Mouse (Mus musculus) C2C12 (cell line): Measurements from ENCODE around the gene Cbx7.

ENCODE experiments used
- CEBPB ChIP-seq: IDR thresholded peaks from one replicate; pipeline ENCODE4 v1.6.1; 2011; ENCODE audit warnings: low read depth, mild to moderate bottlenecking, control low read depth, moderate library complexity
- CTCF ChIP-seq: IDR thresholded peaks from one replicate; pipeline ENCODE4 v1.5.1; 2011; ENCODE audit not compliant: control insufficient read depth, insufficient read depth, insufficient read length
- MAX ChIP-seq: IDR thresholded peaks from one replicate; pipeline ENCODE4 v1.6.1; 2011; ENCODE audit warnings: mild to moderate bottlenecking, control low read depth
- USF1 ChIP-seq: IDR thresholded peaks from one replicate; pipeline ENCODE4 v1.6.1; 2011; ENCODE audit warnings: low read depth, mild to moderate bottlenecking, control low read depth, moderate library complexity

DNA sequence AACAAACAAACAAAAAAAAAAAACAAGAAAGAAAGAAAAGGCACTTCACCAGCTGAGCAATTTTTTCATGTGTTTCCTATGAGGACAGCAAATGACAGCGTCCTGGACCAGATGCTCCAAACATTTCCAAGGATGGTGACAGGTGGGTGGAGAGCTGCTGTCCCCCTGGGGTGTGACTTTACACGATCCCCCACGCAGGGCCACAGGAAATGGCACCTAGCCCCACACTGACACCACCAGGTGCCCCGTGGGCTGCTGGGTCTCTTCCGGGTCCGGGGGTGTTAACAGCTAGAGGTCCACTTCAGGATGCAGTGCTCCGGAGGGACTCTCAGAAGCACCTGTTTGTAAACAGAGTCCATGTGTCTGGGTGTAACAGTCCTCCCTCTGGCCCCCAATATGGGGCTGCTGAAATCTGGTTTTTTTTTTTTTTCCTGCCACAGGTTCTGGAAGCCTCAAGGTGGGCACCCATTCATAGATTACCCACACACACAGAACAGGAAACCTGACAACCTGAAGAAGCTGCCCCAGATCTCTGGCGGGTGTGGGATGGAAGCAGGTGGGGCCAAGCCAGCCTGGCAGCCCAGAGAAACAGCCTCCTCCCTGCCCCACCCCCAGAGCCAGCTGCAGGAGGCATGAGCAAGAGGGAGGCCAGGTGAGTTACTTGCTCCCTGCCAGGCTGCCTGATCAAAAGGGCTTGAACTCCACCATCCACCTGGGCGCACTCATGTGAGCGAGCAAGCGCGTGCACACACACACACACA, 38.7 kb upstream of the Cbx7 start:
- TF ChIP-seq CTCF (no peak), CEBPB (no peak), MAX (no peak), USF1 (no peak)
